Mouse (Mus musculus) hindbrain, postnatal 0 days (tissue): ENCODE results near the gene Dand5. TPM values are rescaled to one million over a fixed set of nuclear protein-coding genes. Genes with fewer than 3 reads are reported as not detected.

ENCODE experiments used
- ATAC-seq: fragments of 200-750 bp; cut with Nextera tagmentation; 2 replicates; pipeline ENCODE4 v1.8.0; 2017; ENCODE audit warnings: mild to moderate bottlenecking, moderate TSS enrichment, moderate library complexity
- DNase-seq: peaks from one replicate; pipeline ENCODE4 v3.0.0-alpha.2; 2015; ENCODE audit warnings: low spot score
- H3K27ac ChIP-seq: fragments of 300-500 bp; sonication (generic); 2 replicates; pipeline ENCODE4 v1.5.1; 2014; ENCODE audit warnings: mild to moderate bottlenecking
- H3K27me3 ChIP-seq: fragments of 300-500 bp; sonication (generic); 2 replicates; pipeline ENCODE4 v1.6.1; 2014; ENCODE audit warnings: low read length, mixed read lengths; ENCODE audit not compliant: insufficient read depth
- H3K36me3 ChIP-seq: fragments of 300-500 bp; sonication (generic); 2 replicates; pipeline ENCODE4 v1.6.1; 2014; ENCODE audit warnings: low read length, mixed read lengths; ENCODE audit not compliant: insufficient read depth
- H3K4me1 ChIP-seq: fragments of 300-500 bp; sonication (generic); 2 replicates; pipeline ENCODE4 v1.6.1; 2014; ENCODE audit warnings: antibody characterized with exemption, low read length, mixed read lengths; ENCODE audit not compliant: insufficient read depth
- H3K4me2 ChIP-seq: fragments of 300-500 bp; sonication (generic); 2 replicates; pipeline ENCODE4 v1.6.1; 2014; ENCODE audit warnings: low read depth, mild to moderate bottlenecking, low read length, moderate library complexity, mixed read lengths
- H3K4me3 ChIP-seq: fragments of 300-500 bp; sonication (generic); 2 replicates; pipeline ENCODE4 v1.5.1; 2014; ENCODE audit warnings: low read length
- H3K9ac ChIP-seq: fragments of 300-500 bp; sonication (generic); replicated peaks from 2 replicates; pipeline ENCODE4 v1.6.1; 2014; ENCODE audit warnings: mild to moderate bottlenecking, low read length, moderate library complexity, mixed read lengths
- H3K9me3 ChIP-seq: fragments of 300-500 bp; sonication (generic); 2 replicates; pipeline ENCODE4 v1.6.1; 2016; ENCODE audit warnings: low read length, mixed read lengths
- CTCF ChIP-seq: IDR thresholded peaks from 2 replicates; pipeline ENCODE4 v1.5.1; 2016; ENCODE audit warnings: antibody characterized with exemption, control low read depth, low read depth
- whole genome bisulfite sequencing: fragments of 180-500 bp; shearing (Covaris S2); extraction: QIAGEN DNeasy Blood & Tissue Kit; methylation state at CpG from one replicate; pipeline ENCODE4 v1.1.7; 2014; 5-methylcytosine and 5-hydroxymethylcytosine counted together
- polyA plus RNA-seq: library from polyadenylated mRNA; unstranded; fragments of >200 nt; fragmentation: Nextera tagmentation; extraction: Ambion mirVana; gene quantifications from 2 replicates; pipeline ENCODE4 v1.2.1, GENCODE M21; 2015
- total RNA-seq: library from RNA; depleted of rRNA; stranded (reverse); fragments of >200 nt; gene quantifications from 2 replicates; pipeline ENCODE4 v1.2.3, GENCODE M21; 2014

The Dand5 gene
- total and polyA plus RNA-seq, 2 experiments from 2014 or later: 6.6 to 12.5 TPM

DNA sequence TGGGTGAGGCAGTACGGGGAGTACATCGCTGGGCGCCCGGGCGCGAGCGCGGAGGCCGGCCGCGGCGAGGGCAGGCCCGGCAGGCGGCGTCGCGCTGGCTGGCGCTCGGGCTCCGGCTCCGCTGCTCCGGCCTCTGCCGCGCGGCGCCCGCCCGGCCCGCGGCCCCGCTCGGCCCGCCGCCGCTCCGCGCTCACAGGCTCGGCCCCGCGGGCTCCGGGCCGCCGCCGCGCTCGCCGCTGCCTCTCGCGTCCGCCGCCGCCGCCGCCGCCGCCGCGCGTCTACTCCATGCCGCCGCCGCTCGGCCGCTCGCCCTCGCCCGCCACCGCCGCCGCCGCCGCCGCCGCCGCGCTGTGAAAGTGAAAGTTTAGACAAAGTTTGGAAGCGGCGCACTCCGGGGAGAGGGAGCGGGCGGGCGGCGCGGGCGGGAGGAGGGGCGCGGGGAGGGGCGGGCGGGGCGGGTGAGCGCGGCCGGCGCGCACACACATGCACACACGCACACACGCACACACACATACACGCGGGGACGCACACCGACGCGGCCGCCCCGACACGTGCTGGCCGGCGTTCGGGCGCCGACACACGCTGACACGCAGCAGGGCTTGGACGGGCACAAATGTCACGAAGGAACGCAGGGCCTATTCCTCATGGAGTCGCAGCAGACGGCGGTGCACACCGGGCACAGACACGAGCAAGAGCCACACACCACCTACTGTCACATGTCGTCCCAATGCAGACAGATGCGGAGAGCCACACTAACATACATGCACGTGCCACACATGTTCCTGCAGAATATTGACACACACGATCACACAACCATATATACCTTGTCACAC is 22.4 kb downstream of the Dand5 start, which contains the start of gene Nfix:
Gene Nfix, minus strand, starts transcription at position 346 of the 833 bp plus-strand sequence.
- Histone ChIP-seq H3K4me3 (peak within 1 kb of the TSS; percentile 83), H3K4me1 (0 out of 2 replicates have a peak, but pooled peaks cover 5% of the 10 kb centered on the region), H3K27ac (peak within 1 kb of the TSS; percentile 93), H3K4me2 (peak within 1 kb of the TSS; percentile 80), H3K36me3 (no peaks in the 10 kb centered on the region), H3K9ac (peak within 1 kb of the TSS; percentile 97), H3K9me3 (no peaks in the 10 kb centered on the region), H3K27me3 (no peaks in the 10 kb centered on the region; the same call in 1 of the 2 replicates)
- ATAC-seq (peak; percentile 57), DNase-seq (peak; percentile 74)
- TF ChIP-seq CTCF: no peak
- 2% methylated on average over 38 of the region's 125 CpGs for WGBS

DNA sequence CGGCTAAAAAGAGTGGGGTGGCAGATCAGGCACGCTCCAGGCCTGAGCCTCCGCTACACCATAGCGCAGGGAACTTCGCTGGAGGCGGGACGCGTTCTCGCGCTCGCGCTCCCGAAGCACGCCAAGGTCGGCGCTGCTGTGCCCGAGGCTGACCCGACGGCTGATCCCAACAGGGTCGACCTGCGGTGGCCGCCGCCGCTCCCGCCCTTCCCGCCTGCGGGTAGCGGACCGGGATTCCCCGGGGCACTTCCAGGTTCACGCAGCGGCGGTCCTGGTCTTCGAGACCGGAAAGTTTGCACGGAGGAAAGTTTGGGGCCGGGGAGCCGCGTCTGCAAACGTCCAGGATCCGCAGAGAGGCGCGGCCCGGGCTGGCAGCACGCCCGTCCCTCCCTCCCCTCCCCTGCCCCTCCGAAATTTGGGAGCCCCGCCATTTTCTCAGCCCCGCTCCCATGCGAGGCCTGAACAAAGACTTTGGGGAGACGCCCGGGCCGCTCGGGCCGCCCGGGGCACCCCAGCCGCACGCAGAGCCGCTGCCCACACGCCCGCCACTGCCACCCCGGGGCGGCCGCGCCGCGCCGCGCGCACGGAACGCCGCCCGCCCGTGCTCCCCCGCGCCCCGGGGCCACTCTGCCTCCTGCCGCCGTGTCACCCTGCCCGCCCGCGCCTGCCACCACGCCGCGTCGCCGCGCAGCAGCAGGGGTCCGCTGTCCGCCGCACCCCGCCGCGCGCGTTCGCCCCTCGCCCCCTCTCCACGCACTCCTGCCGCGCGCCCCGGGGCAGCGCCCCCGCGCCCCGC is 23.3 kb downstream of the Dand5 start:
- TF ChIP-seq CTCF: no peak
- Histone ChIP-seq H3K4me2 (peak overlapping the region; percentile 80), H3K4me3 (peak overlapping the region; percentile 83), H3K27ac (peak overlapping the region; percentile 93), H3K9me3 (no peaks in the 10 kb centered on the region), H3K36me3 (no peaks in the 10 kb centered on the region), H3K4me1 (peaks cover 12% of the 10 kb centered on the region), H3K9ac (peak overlapping the region; percentile 97), H3K27me3 (peaks cover 5% of the 10 kb centered on the region; the same call in 1 of the 2 replicates)
- under 1% methylated on average over 69 of the region's 108 CpGs for WGBS
- DNase-seq (peak; percentile 67), ATAC-seq (no peak)

DNA sequence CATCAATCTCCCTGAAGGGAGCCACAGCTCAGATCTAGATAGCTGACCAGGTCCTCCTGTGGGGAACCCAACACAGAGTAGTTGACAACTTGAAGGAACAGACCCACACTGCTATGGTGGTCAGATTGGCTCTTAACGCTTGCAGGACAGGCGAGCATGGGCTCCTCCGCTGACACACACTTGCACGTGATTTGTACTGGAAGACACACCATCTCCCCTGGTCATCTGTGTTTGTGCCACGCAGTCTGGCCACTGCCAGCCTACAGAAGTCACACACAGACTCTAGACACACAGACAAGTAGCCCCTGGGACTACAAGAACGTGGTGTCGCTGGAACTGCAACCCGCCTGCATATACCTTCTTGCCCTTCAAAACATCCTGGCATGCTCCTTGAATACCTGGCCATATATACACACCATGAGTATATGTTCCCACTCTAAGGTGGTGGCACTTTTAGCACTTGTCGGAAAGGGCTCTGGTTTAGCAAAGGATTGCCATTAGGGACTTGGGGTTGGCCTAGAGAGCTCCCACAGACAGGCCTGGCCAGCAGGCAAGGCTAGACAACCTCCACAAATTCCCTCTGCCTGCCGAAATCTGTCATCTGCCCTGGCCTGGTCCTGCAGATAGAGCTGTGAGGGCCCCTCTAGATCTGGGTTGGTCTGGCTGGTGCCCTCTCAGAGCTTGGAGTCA is 24.0 kb downstream of the Dand5 start:
- no peaks in the 10 kb centered on the region for H3K9me3 ChIP-seq

DNA sequence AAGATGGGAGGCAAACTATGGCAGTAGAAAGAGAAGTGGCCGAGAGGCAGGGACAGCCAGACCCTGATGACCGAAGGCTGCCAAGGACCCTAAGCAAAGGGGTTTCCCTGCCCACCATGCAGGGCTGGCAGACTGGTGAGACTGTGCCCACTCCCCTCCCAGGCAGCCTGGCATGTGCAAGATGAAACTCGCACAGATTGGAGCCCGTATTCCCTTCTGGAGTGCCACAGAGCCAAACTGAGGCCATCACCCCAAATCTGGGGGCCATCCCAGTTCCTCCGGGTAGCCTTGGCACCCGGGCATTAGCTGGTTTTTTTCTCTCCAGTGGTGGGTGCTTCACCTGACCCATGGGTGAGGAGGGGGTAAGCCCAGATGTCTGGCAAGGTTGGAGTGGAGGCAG is 24.7 kb downstream of the Dand5 start:
- no peak for TF ChIP-seq CTCF
- WGBS: 40% methylated on average over 6 of the region's 6 CpGs
- Histone ChIP-seq H3K4me2 (peak overlapping the region; percentile 80), H3K4me3 (peak overlapping the region; percentile 83), H3K27ac (peak overlapping the region; percentile 93), H3K36me3 (no peaks in the 10 kb centered on the region), H3K4me1 (peaks cover 12% of the 10 kb centered on the region), H3K9me3 (no peaks in the 10 kb centered on the region), H3K9ac (peak overlapping the region; percentile 97), H3K27me3 (peaks cover 5% of the 10 kb centered on the region; the same call in 1 of the 2 replicates)
- DNase-seq (peak; percentile 66), ATAC-seq (no peak)

More for the DNA sequence above, 24.0 kb downstream of the Dand5 start:
- H3K4me1 ChIP-seq: peaks cover 12% of the 10 kb centered on the region
- peak overlapping the region; percentile 97 for H3K9ac ChIP-seq
- TF ChIP-seq CTCF: no peak
- WGBS: 33% methylated on average over 10 of the region's 10 CpGs
- H3K4me3 ChIP-seq: peak overlapping the region; percentile 83
- H3K27me3 ChIP-seq: peaks cover 5% of the 10 kb centered on the region; the same call in 1 of the 2 replicates
- H3K36me3 ChIP-seq: no peaks in the 10 kb centered on the region
- ATAC-seq (no peak), DNase-seq (no peak)
- peak overlapping the region; percentile 80 for H3K4me2 ChIP-seq
- H3K27ac ChIP-seq: peak overlapping the region; percentile 93

DNA sequence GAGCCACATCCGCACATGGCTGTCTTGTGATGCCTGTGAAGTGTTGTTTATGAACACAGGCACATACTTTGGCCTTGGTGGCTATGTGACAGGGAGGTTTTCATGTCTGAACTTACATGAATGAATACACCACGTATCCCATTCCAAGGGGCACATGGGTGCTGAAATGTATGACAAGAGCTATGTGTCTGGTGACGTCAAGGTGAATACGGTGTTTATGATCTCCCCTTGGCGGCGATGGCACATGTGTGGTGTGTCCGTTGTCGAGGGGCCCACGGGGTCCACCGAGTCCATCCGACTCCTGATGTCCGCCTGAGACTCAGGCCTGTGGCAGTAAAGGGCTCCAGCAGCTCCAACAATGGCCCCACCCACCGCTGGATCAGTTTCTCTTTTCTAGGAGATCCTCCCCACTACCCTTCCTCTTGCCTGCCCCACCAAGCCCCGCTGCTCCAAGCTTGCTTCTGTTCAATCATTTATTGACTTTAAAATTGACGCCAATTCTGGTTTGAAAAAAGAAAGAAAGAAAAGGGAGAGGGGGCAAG is 25.3 kb downstream of the Dand5 start:
- TF ChIP-seq CTCF: no peak
- ATAC-seq (no peak), DNase-seq (no peak)
- peaks cover 12% of the 10 kb centered on the region for H3K4me1 ChIP-seq
- no peaks in the 10 kb centered on the region for H3K9me3 ChIP-seq
- H3K4me3 ChIP-seq: peak overlapping the region; percentile 83; the same call in 1 of the 2 replicates
- no peaks in the 10 kb centered on the region for H3K36me3 ChIP-seq
- 62% methylated on average over 15 of the region's 15 CpGs for WGBS
- H3K9ac ChIP-seq: peak overlapping the region; percentile 97; the same call in 1 of the 2 replicates
- peak overlapping the region; percentile 93 for H3K27ac ChIP-seq
- H3K4me2 ChIP-seq: peak overlapping the region; percentile 80
- peaks cover 5% of the 10 kb centered on the region; the same call in 1 of the 2 replicates for H3K27me3 ChIP-seq

DNA sequence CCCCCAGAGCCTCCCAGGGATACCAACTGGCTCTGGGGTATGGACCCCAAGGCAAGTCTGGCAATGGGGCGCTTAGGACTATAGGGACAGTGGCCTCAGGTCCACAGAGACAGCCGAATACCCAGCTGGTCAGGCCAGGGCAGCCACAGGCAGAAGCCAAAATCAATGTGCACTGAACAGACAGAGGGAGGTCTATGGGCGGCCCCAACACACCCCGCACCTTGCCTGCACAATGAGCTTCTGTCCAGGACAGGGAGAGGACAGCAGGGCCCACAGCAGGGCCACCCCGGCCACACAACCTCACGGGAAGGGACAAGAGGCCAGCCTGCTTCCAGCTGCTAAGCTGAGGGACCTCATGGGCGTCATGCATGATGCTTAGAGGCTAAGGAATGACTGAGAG is 28.1 kb downstream of the Dand5 start:
- TF ChIP-seq CTCF: no peak
- peaks cover 5% of the 10 kb centered on the region; the same call in 1 of the 2 replicates for H3K27me3 ChIP-seq
- H3K9me3 ChIP-seq: no peaks in the 10 kb centered on the region
- peak overlapping the region; percentile 30 for H3K9ac ChIP-seq
- 28% methylated on average over 7 of the region's 7 CpGs for WGBS
- H3K27ac ChIP-seq: peak overlapping the region; percentile 93
- peaks cover 22% of the 10 kb centered on the region for H3K4me1 ChIP-seq
- ATAC-seq (peak; percentile 68), DNase-seq (peak; percentile 53)
- H3K4me3 ChIP-seq: no peak overlapping the region
- peak overlapping the region; percentile 44 for H3K4me2 ChIP-seq
- H3K36me3 ChIP-seq: no peaks in the 10 kb centered on the region
